Mouse (Mus musculus) myocyte (in vitro differentiated cells): ENCODE measurements around the gene Tacr2. TPM values are rescaled to one million over a fixed set of nuclear protein-coding genes. Genes with fewer than 3 reads are reported as not detected.

Experiments used
- H3K27me3 ChIP-seq: one replicate; pipeline ENCODE4 v1.6.1; 2011; ENCODE audit not compliant: control insufficient read depth, insufficient read depth, insufficient read length
- H3K36me3 ChIP-seq: one replicate; pipeline ENCODE4 v1.6.1; 2011; ENCODE audit not compliant: control insufficient read depth, insufficient read depth
- H3K4me2 ChIP-seq: one replicate; pipeline ENCODE4 v1.6.1; 2011; ENCODE audit warnings: low read depth, control low read depth
- H3K4me3 ChIP-seq: one replicate; pipeline ENCODE4 v1.5.1; 2011; ENCODE audit warnings: mild to moderate bottlenecking, control low read depth, moderate library complexity
- H3K79me2 ChIP-seq: one replicate; pipeline ENCODE4 v1.6.1; 2011; ENCODE audit not compliant: control insufficient read depth, insufficient read depth
- H3ac ChIP-seq: one replicate; pipeline ENCODE4 v1.6.1; 2011; ENCODE audit not compliant: control insufficient read depth, insufficient read length
- E2F4 ChIP-seq: IDR thresholded peaks from one replicate; pipeline ENCODE4 v1.6.1; 2011; ENCODE audit warnings: mild to moderate bottlenecking, control low read depth, moderate library complexity; ENCODE audit not compliant: insufficient read depth
- MAX ChIP-seq: IDR thresholded peaks from one replicate; pipeline ENCODE4 v1.6.1; 2011; ENCODE audit warnings: low read depth, mild to moderate bottlenecking, control low read depth
- MYOD1 ChIP-seq, 3 experiments: IDR thresholded peaks; one replicate each; pipeline ENCODE4 v1.6.1; 2011; ENCODE audit warnings: control low read depth in 2 of 3, low read depth in 2 of 3, mild to moderate bottlenecking in 2 of 3, moderate library complexity in 1 of 3; ENCODE audit not compliant: insufficient read length in 2 of 3, control insufficient read depth in 1 of 3
- MYOG ChIP-seq, 3 experiments: IDR thresholded peaks; one replicate each; pipeline ENCODE4 v1.6.1; 2011; ENCODE audit warnings: control low read depth in 2 of 3, low read depth in 2 of 3, mild to moderate bottlenecking in 2 of 3; ENCODE audit not compliant: insufficient read length in 2 of 3, control insufficient read depth in 1 of 3, insufficient read depth in 1 of 3
- POLR2A ChIP-seq: IDR thresholded peaks from one replicate; pipeline ENCODE4 v1.6.1; 2011; ENCODE audit warnings: low read depth, mild to moderate bottlenecking, control low read depth, moderate library complexity; ENCODE audit not compliant: insufficient read length
- POLR2AphosphoS2 ChIP-seq: IDR thresholded peaks from one replicate; pipeline ENCODE4 v1.6.1; 2011; ENCODE audit warnings: low read depth, control low read depth; ENCODE audit not compliant: insufficient read length
- REST ChIP-seq: IDR thresholded peaks from one replicate; pipeline ENCODE4 v1.6.1; 2011; ENCODE audit warnings: mild to moderate bottlenecking, control low read depth, moderate library complexity; ENCODE audit not compliant: insufficient read depth, insufficient read length
- TCF12 ChIP-seq: IDR thresholded peaks from one replicate; pipeline ENCODE4 v1.6.1; 2011; ENCODE audit warnings: mild to moderate bottlenecking, control low read depth; ENCODE audit not compliant: poor library complexity, insufficient read depth, severe bottlenecking
- USF1 ChIP-seq: IDR thresholded peaks from one replicate; pipeline ENCODE4 v1.6.1; 2011; ENCODE audit warnings: low read depth, mild to moderate bottlenecking, control low read depth, moderate library complexity
- polyA plus RNA-seq: library from polyadenylated mRNA; unstranded; fragments of >200 nt; fragmentation: generic; extraction: Trizol; gene quantifications from one replicate; pipeline ENCODE4 v1.2.1, GENCODE M21; 2012; ENCODE audit warnings: missing spikeins

Gene Tacr2
- polyA plus RNA-seq, 1 experiment = 0.05 TPM

- Histone ChIP-seq H3K4me3 (no peak overlapping the region), H3ac (no peak overlapping the region), H3K36me3 (no peaks in the 10 kb centered on the region), H3K4me2 (no peak overlapping the region), H3K27me3 (no peaks in the 10 kb centered on the region), H3K79me2 (no peaks in the 10 kb centered on the region)
- no peak for TF ChIP-seq MYOG (IDR thresholded peaks at IDR 0.05; ENCODE audit: control insufficient read depth in 1 of 3, insufficient read depth in 1 of 3, insufficient read length in 2 of 3, low read depth in 2 of 3)
- no peak for TF ChIP-seq POLR2A
- no peak for TF ChIP-seq REST
- TF ChIP-seq TCF12 = no peak
- TF ChIP-seq MAX = no peak
Observed at GRCm38 (mm10) chr10:62247815-62248214, 4.4 kb upstream of the Tacr2 start.

- no peaks in the 10 kb centered on the region for H3K79me2 ChIP-seq
- no peak overlapping the region for H3ac ChIP-seq
- no peak for TF ChIP-seq MYOG (IDR thresholded peaks at IDR 0.05; ENCODE audit: control insufficient read depth in 1 of 3, insufficient read depth in 1 of 3, insufficient read length in 2 of 3, low read depth in 2 of 3)
- TF ChIP-seq MAX = no peak
- no peak overlapping the region for H3K4me2 ChIP-seq
- no peak overlapping the region for H3K4me3 ChIP-seq
- H3K27me3 ChIP-seq = no peaks in the 10 kb centered on the region
- H3K36me3 ChIP-seq = no peaks in the 10 kb centered on the region
Observed at GRCm38 (mm10) chr10:62252496-62253235, 428 bp downstream of the Tacr2 start.

- H3K36me3 ChIP-seq = no peaks in the 10 kb centered on the region
- no peak overlapping the region for H3ac ChIP-seq
- peaks cover 5% of the 10 kb centered on the region for H3K27me3 ChIP-seq
- no peak for TF ChIP-seq E2F4
- H3K4me3 ChIP-seq = no peak overlapping the region
- no peaks in the 10 kb centered on the region for H3K79me2 ChIP-seq
- no peak overlapping the region for H3K4me2 ChIP-seq
Observed at GRCm38 (mm10) chr10:62258298-62258697, 6.1 kb downstream of the Tacr2 start.

- H3K36me3 ChIP-seq = no peaks in the 10 kb centered on the region
- H3K27me3 ChIP-seq = peaks cover 5% of the 10 kb centered on the region
- no peak overlapping the region for H3ac ChIP-seq
- no peak overlapping the region for H3K4me3 ChIP-seq
- H3K4me2 ChIP-seq = no peak overlapping the region
- no peaks in the 10 kb centered on the region for H3K79me2 ChIP-seq
- TF ChIP-seq MYOG (IDR thresholded peaks at IDR 0.05; ENCODE audit: control insufficient read depth in 1 of 3, insufficient read depth in 1 of 3, insufficient read length in 2 of 3, low read depth in 2 of 3) (no peak), TCF12 (no peak), REST (no peak)
Observed at GRCm38 (mm10) chr10:62261115-62261886, 9.1 kb downstream of the Tacr2 start.

GRCm38 (mm10) chr10:62264299-62264698 is 12.1 kb downstream of the Tacr2 start:
- no peak overlapping the region for H3K4me3 ChIP-seq
- H3K4me2 ChIP-seq = no peak overlapping the region
- no peaks in the 10 kb centered on the region for H3K27me3 ChIP-seq
- no peaks in the 10 kb centered on the region for H3K79me2 ChIP-seq
- no peaks in the 10 kb centered on the region for H3K36me3 ChIP-seq
- TF ChIP-seq POLR2AphosphoS2 = no peak
- no peak for TF ChIP-seq MYOD1 (IDR thresholded peaks at IDR 0.05; ENCODE audit: control insufficient read depth in 1 of 3, insufficient read length in 2 of 3, low read depth in 2 of 3)
- TF ChIP-seq TCF12 = no peak
- TF ChIP-seq E2F4 = no peak
- TF ChIP-seq USF1 = no peak
- no peak for TF ChIP-seq REST
- no peak for TF ChIP-seq MYOG (IDR thresholded peaks at IDR 0.05; ENCODE audit: control insufficient read depth in 1 of 3, insufficient read depth in 1 of 3, insufficient read length in 2 of 3, low read depth in 2 of 3)
- TF ChIP-seq POLR2A = no peak
- no peak overlapping the region for H3ac ChIP-seq

- Histone ChIP-seq H3K36me3 (peaks cover 8% of the 10 kb centered on the region), H3K79me2 (no peaks in the 10 kb centered on the region), H3ac (no peak overlapping the region), H3K27me3 (no peaks in the 10 kb centered on the region), H3K4me2 (no peak overlapping the region), H3K4me3 (no peak overlapping the region)
- TF ChIP-seq E2F4 (no peak), MYOG (IDR thresholded peaks at IDR 0.05; ENCODE audit: control insufficient read depth in 1 of 3, insufficient read depth in 1 of 3, insufficient read length in 2 of 3, low read depth in 2 of 3) (no peak), MAX (no peak), POLR2AphosphoS2 (no peak), POLR2A (no peak)
Observed at GRCm38 (mm10) chr10:62269278-62269677, 17.0 kb downstream of the Tacr2 start.
